Mouse (Mus musculus) midbrain, embryonic 12.5 days (tissue): ENCODE results near the gene Lmcd1. TPM values are rescaled to one million over a fixed set of nuclear protein-coding genes. Genes with fewer than 3 reads are reported as not detected.

Source experiments
- ATAC-seq: fragments of 200-750 bp; cut with Nextera tagmentation; 2 replicates; pipeline ENCODE4 v1.8.0; 2017; ENCODE audit warnings: low read depth, moderate TSS enrichment, moderate library complexity; ENCODE audit not compliant: low FRiP score
- H3K27ac ChIP-seq: fragments of 300-500 bp; sonication (generic); replicated peaks from 2 replicates; pipeline ENCODE4 v1.5.1; 2016; ENCODE audit warnings: mild to moderate bottlenecking
- H3K27me3 ChIP-seq: fragments of 300-500 bp; sonication (generic); 2 replicates; pipeline ENCODE4 v1.6.1; 2016; ENCODE audit warnings: mild to moderate bottlenecking
- H3K36me3 ChIP-seq: fragments of 300-500 bp; sonication (generic); 2 replicates; pipeline ENCODE4 v1.6.1; 2016
- H3K4me1 ChIP-seq: fragments of 300-500 bp; sonication (generic); 2 replicates; pipeline ENCODE4 v1.6.1; 2016
- H3K4me2 ChIP-seq: fragments of 300-500 bp; sonication (generic); replicated peaks from 2 replicates; pipeline ENCODE4 v1.6.1; 2016; ENCODE audit warnings: mild to moderate bottlenecking, moderate library complexity
- H3K4me3 ChIP-seq: fragments of 300-500 bp; sonication (generic); 2 replicates; pipeline ENCODE4 v1.5.1; 2016; ENCODE audit warnings: mild to moderate bottlenecking
- H3K9ac ChIP-seq: fragments of 300-500 bp; sonication (generic); replicated peaks from 2 replicates; pipeline ENCODE4 v1.6.1; 2016; ENCODE audit warnings: mild to moderate bottlenecking, moderate library complexity
- H3K9me3 ChIP-seq: fragments of 300-500 bp; sonication (generic); 2 replicates; pipeline ENCODE4 v1.6.1; 2016; ENCODE audit warnings: mild to moderate bottlenecking
- WGBS: fragments of 180-500 bp; shearing (Covaris S2); methylation state at CpG from one replicate; pipeline ENCODE4 v1.1.7; 2016; 5-methylcytosine and 5-hydroxymethylcytosine counted together
- polyA plus RNA-seq: library from polyadenylated mRNA; unstranded; fragments of >200 nt; fragmentation: Nextera tagmentation; extraction: Ambion mirVana; gene quantifications from 2 replicates; pipeline ENCODE4 v1.2.1, GENCODE M21; 2016

The Lmcd1 gene
- polyA plus RNA-seq, 1 experiment from 2014 or later: 9.7 TPM

DNA sequence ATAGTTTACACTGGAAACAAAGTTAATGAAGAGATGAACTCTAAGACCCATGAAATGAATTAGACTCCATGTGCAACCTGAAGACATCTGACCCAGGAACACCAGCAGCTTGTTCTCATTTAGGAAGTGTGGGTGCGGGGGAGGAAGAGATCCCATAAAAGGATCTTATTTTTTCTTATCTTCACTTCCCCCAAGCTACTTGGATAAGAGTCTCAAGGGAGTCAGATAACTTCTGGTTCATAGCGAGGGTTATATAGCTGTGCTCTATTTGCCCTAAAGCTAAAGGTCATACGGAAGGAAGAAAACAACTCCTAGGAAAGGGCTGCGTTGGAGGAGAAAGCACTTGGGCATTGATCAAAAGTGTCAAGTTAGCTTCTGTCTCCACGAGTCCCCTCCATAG lies 19.8 kb downstream of the Lmcd1 start:
- ATAC-seq: no peak
- Histone ChIP-seq H3K4me1 (no peaks in the 10 kb centered on the region), H3K9ac (no peak overlapping the region), H3K27ac (no peak overlapping the region), H3K27me3 (no peaks in the 10 kb centered on the region), H3K4me2 (no peak overlapping the region), H3K9me3 (no peaks in the 10 kb centered on the region), H3K4me3 (no peak overlapping the region), H3K36me3 (no peaks in the 10 kb centered on the region)
- WGBS: 77% methylated on average over 5 of the region's 5 CpGs

DNA sequence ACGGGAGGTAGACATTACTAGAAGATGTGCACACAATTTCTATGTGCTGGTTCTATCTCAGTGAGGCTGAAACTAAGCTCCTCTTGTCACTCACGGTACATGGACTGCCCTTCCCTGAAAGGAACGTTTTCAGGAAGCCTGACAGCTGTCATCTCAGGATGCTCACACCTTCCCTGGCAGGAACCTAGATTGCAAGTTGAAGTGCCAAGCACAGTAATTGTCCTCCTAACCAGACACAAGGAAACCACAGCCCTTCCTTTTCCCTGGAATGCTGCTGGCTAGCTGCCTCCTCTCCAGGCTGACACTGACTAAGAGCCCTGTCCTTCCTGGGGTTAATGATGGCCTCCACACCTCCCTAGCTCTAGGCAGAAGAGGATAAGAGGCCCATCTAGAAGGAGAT lies 21.7 kb downstream of the Lmcd1 start:
- no peak overlapping the region for H3K27ac ChIP-seq
- no peak overlapping the region for H3K9ac ChIP-seq
- no peaks in the 10 kb centered on the region for H3K27me3 ChIP-seq
- no peak for ATAC-seq
- H3K36me3 ChIP-seq: no peaks in the 10 kb centered on the region
- no peaks in the 10 kb centered on the region for H3K4me1 ChIP-seq
- H3K4me2 ChIP-seq: no peak overlapping the region
- no peak overlapping the region for H3K4me3 ChIP-seq
- WGBS: 75% methylated on average over 3 of the region's 3 CpGs
- H3K9me3 ChIP-seq: no peaks in the 10 kb centered on the region

DNA sequence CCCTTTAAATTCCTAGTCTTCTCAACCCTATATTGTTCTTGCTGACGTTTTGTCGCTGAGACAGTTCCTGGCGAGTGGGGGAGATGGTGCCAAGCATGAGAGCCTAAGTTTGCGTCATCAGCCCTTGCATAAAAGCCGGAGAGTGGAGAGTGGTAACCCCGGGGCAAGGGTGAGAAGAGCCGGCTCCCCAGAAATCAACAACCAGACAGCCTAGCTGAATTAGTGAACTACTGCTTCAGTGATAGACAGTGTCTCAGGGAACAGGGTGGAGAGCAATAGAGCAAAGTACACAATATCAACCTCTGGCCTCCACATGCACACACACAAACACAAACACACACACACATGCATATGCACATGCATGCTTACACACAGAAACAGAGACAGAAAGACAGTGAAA lies 26.6 kb downstream of the Lmcd1 start:
- Histone ChIP-seq H3K36me3 (no peaks in the 10 kb centered on the region), H3K27ac (no peak overlapping the region), H3K27me3 (no peaks in the 10 kb centered on the region), H3K4me1 (no peaks in the 10 kb centered on the region), H3K9ac (no peak overlapping the region), H3K9me3 (no peaks in the 10 kb centered on the region), H3K4me2 (no peak overlapping the region), H3K4me3 (no peak overlapping the region)
- WGBS: 89% methylated on average over 7 of the region's 7 CpGs
- no peak for ATAC-seq

DNA sequence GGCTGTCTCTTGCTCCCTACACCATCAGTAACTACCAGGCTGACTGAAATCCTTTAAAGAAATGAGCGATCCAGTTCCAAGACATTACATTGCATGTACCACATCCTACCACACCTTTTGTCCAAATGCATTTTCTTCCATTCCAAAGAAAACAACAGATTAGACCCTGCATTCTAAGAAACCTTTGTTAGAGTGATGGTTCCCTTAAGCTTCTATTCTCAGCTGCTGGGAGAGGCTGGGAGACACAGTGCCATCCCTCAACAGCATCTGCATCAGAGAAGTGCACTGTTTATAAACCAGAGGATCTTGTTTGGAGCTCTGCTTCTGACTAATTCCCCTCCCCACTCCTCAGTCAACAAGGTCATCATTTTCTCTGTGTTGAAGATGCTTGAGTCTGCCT lies 27.1 kb downstream of the Lmcd1 start:
- H3K27ac ChIP-seq: no peak overlapping the region
- H3K9me3 ChIP-seq: no peaks in the 10 kb centered on the region
- no peaks in the 10 kb centered on the region for H3K27me3 ChIP-seq
- no peaks in the 10 kb centered on the region for H3K36me3 ChIP-seq
- no peak overlapping the region for H3K4me2 ChIP-seq
- ATAC-seq: no peak
- WGBS: 77% methylated on average over 1 of the region's 1 CpGs
- no peak overlapping the region for H3K9ac ChIP-seq
- no peaks in the 10 kb centered on the region for H3K4me1 ChIP-seq
- no peak overlapping the region for H3K4me3 ChIP-seq

DNA sequence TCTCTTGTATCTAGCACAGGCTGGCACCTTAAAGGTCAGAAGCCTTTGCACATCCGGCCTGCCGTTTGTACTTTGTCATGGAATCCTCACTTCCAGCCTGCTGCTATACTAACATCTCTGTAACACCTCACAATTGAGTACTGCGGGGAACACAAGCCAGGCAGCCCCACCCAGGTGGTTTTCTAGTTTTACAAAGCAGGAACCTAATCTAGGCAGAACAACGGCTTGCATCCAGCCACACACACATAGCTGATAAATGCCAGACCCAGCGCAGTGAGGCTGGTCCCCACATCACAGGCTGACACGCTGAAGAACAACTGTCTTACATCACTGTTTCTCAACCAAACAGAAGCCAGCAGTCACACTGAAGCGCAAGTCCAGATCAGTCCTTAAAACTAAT lies 28.7 kb downstream of the Lmcd1 start:
- ATAC-seq: no peak
- no peak overlapping the region for H3K4me2 ChIP-seq
- 69% methylated on average over 7 of the region's 7 CpGs for WGBS

DNA sequence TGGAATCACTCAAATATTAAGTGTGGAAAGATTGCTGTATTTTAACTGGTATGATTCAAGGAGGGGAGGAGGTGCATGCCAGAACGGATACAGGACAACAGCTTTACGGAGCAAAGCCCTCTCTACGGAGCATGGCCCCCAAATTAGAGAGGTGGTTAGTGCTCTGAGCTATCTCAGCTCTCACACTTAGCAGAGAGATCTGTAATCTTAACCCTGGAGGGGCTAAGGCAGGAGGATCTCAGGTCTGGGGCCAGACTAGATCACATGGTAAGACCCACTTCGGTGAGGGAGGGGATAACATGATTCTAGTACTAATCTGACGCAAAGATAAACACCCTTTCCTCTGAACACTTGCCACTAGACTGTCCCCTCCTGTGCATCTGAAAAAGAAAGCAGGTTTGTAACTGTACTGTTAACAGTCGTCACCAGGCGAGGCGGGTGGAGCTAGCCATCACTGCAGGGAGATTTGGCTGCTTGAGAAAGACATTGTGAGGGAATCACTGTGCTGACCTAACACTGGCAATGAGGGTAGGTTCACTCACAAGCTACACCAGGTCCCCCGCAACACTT lies 29.3 kb downstream of the Lmcd1 start:
- Histone ChIP-seq H3K4me2 (no peak overlapping the region), H3K9ac (no peak overlapping the region), H3K4me3 (no peak overlapping the region), H3K27ac (no peak overlapping the region), H3K27me3 (no peaks in the 10 kb centered on the region), H3K4me1 (no peaks in the 10 kb centered on the region), H3K9me3 (no peaks in the 10 kb centered on the region), H3K36me3 (no peaks in the 10 kb centered on the region)
- 89% methylated on average over 9 of the region's 9 CpGs for WGBS
- ATAC-seq: 0 out of 2 replicates have a peak, but pooled peaks have one; percentile 16

More for the DNA sequence above, 28.7 kb downstream of the Lmcd1 start:
- Histone ChIP-seq H3K4me3 (no peak overlapping the region), H3K9me3 (no peaks in the 10 kb centered on the region), H3K4me1 (no peaks in the 10 kb centered on the region), H3K27ac (no peak overlapping the region), H3K27me3 (no peaks in the 10 kb centered on the region), H3K9ac (no peak overlapping the region), H3K36me3 (no peaks in the 10 kb centered on the region)

DNA sequence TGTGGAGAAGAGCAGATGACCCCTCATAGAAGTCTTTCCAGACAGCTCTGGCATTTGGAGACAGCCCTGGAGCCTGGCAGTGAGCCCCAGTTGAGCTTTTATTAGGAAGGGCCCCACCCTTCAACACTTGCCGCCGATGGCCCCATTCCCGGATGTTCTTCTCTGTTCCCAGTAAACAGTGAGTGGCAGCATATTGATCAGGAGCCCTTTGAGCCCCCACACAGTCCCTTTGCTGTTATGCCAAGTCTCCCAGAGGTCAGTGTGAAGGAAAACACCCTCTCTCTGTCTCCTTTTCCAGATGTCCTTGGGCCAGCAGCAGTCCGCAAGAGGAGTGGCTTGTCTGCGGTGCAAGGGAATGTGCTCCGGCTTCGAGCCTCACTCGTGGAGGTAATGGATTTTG lies 31.2 kb downstream of the Lmcd1 start:
- no peak overlapping the region for H3K4me2 ChIP-seq
- no peak for ATAC-seq
- no peaks in the 10 kb centered on the region for H3K4me1 ChIP-seq
- H3K27ac ChIP-seq: no peak overlapping the region
- H3K4me3 ChIP-seq: no peak overlapping the region
- no peaks in the 10 kb centered on the region for H3K9me3 ChIP-seq
- 76% methylated on average over 8 of the region's 8 CpGs for WGBS
- no peak overlapping the region for H3K9ac ChIP-seq
- H3K27me3 ChIP-seq: no peaks in the 10 kb centered on the region
- H3K36me3 ChIP-seq: no peaks in the 10 kb centered on the region

DNA sequence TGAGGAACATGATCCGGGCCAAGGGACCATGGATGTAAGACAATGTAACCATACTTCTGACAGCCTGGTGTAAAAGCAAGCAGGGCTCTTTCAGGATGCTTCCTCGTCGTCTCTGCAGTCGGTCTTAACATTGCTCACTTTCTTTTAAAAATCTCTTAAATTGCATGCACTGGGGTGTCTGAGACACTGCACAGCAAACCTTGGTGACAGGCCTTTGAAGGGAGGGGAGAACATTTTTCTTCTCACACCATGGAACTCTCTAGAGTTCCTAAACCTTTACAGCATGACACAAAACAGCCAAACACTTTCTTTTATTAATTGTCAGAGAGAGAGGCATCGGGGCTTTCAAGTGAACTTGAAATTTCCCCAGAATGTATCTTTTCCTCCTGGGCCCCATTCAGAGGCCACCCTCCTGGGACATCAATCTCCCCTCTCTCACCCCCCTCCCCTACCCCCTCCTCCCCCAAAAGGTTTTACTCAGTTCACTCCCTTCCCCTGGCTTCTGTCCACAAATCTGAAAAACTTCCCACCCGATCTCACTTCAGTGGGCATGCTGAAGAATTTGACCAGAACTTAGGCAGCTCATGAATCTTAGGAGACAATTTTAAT lies 35.9 kb downstream of the Lmcd1 start:
- no peak for ATAC-seq
- Histone ChIP-seq H3K4me2 (no peak overlapping the region), H3K9me3 (no peaks in the 10 kb centered on the region), H3K9ac (no peak overlapping the region), H3K27me3 (no peaks in the 10 kb centered on the region), H3K4me1 (no peaks in the 10 kb centered on the region), H3K36me3 (no peaks in the 10 kb centered on the region), H3K27ac (no peak overlapping the region), H3K4me3 (no peak overlapping the region)
- WGBS: 76% methylated on average over 6 of the region's 6 CpGs

DNA sequence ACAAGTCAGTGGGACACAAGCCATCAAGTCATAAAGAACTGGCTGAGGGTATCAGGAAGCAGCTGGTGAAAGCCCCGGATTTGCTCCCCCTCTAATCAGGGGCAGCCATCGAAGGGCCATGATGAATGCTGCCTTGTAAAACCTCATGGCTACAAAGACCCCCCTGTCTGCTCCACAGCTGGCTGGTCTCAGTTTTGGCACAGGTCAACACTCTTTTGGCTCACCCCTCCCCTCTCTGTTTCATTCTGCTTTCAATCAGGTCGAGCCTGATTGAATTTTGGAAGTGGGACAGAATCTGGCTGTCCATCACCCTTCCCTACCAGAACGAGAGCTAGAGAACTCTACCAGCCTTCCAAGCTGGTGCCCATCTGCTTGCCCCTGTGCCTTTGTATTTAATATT lies 37.8 kb downstream of the Lmcd1 start:
- H3K4me1 ChIP-seq: no peaks in the 10 kb centered on the region
- no peaks in the 10 kb centered on the region for H3K36me3 ChIP-seq
- H3K9me3 ChIP-seq: no peaks in the 10 kb centered on the region
- ATAC-seq: no peak
- H3K27ac ChIP-seq: no peak overlapping the region
- no peak overlapping the region for H3K9ac ChIP-seq
- 50% methylated on average over 4 of the region's 4 CpGs for WGBS
- no peak overlapping the region for H3K4me3 ChIP-seq
- H3K27me3 ChIP-seq: no peaks in the 10 kb centered on the region
- H3K4me2 ChIP-seq: no peak overlapping the region

DNA sequence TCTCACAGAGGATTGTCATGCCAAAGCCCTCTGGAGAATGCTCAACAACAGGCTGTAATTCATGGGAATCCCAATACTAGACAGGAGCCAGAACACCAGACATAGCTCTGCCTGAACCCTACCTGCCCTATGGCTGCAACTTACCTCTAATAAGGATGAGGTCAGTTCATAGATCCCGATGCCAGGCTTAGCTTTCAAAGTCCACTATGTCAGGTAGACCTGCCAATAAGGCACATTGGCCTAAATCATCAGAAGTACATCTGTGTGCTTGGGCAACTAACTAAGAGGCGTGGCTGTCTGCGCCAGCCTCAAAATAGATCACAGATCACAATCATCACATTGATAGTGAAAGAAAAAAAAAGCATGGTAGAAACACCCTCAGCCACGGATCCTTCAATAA lies 45.9 kb downstream of the Lmcd1 start:
- H3K4me1 ChIP-seq: no peaks in the 10 kb centered on the region
- no peaks in the 10 kb centered on the region for H3K27me3 ChIP-seq
- H3K4me2 ChIP-seq: no peak overlapping the region
- ATAC-seq: no peak
- H3K36me3 ChIP-seq: no peaks in the 10 kb centered on the region
- no peak overlapping the region for H3K27ac ChIP-seq
- no peak overlapping the region for H3K9ac ChIP-seq
- H3K9me3 ChIP-seq: no peaks in the 10 kb centered on the region
- H3K4me3 ChIP-seq: no peak overlapping the region
- 89% methylated on average over 4 of the region's 4 CpGs for WGBS

DNA sequence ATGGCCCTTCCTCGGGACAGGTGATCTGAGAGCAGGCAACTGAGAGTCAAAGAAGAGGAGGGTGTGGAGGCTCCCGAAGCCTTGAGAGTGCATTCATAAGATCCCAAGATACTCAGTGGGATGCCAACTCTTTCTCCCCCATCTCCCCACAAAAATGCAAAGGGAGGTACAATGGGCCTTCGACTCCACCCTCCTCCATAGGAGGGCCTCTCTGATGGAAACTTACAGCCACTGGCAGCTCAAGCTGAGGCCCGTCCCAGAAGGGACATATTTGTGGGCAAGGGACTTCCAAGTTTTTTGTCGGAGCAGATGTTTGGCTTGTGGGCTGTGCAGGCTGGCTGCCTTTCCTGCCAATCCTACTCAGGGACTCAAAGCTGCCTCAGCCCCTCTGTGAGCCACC lies 47.1 kb downstream of the Lmcd1 start:
- Histone ChIP-seq H3K4me2 (no peak overlapping the region), H3K9ac (no peak overlapping the region), H3K36me3 (no peaks in the 10 kb centered on the region), H3K27ac (no peak overlapping the region), H3K4me3 (no peak overlapping the region), H3K9me3 (no peaks in the 10 kb centered on the region), H3K27me3 (no peaks in the 10 kb centered on the region), H3K4me1 (no peaks in the 10 kb centered on the region)
- 51% methylated on average over 5 of the region's 5 CpGs for WGBS
- ATAC-seq: no peak

DNA sequence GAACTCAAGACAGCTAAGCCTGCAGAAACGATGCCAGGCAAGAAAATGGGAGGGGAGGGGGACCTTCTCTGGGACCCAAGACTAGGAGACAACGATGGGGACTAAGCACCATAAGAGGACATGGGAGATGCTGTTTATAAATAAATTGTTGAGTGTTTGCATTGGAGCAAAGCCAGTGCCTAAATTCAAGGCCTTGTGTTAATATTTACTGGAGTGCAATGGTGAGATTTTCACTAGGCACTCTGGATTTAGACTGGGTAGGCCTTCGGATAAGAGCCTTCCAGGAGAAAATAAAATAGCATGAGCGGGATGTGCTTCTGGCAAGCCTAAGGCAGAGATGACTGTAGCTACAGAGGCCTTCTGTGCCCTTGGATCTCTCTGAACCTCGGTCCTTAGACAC lies 49.4 kb downstream of the Lmcd1 start:
- Histone ChIP-seq H3K27me3 (no peaks in the 10 kb centered on the region), H3K4me2 (no peak overlapping the region), H3K36me3 (no peaks in the 10 kb centered on the region), H3K9me3 (no peaks in the 10 kb centered on the region), H3K27ac (no peak overlapping the region), H3K4me3 (no peak overlapping the region), H3K4me1 (no peaks in the 10 kb centered on the region), H3K9ac (no peak overlapping the region)
- 88% methylated on average over 5 of the region's 5 CpGs for WGBS
- ATAC-seq: no peak

DNA sequence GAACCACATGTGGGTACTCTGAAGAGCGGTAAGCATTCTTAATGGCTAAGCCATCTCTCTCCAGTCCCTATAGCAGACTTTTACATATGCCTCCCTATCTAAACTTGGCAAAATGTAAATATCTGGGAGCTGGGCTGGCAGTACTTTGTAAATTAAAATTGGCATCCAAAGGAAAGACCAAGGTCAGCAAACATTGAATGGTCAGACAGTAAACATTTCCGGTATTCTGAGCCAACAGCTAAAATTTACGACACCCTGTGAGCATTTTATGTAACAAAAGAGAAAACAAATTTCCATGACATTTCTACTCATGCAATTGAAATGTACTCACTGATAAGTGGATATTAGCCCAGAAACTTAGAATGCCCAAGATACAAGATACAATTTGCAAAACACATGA lies 51.7 kb downstream of the Lmcd1 start:
- Histone ChIP-seq H3K9ac (no peak overlapping the region), H3K4me2 (no peak overlapping the region), H3K9me3 (no peaks in the 10 kb centered on the region), H3K27me3 (no peaks in the 10 kb centered on the region), H3K4me3 (no peak overlapping the region), H3K4me1 (no peaks in the 10 kb centered on the region), H3K36me3 (no peaks in the 10 kb centered on the region), H3K27ac (no peak overlapping the region)
- no peak for ATAC-seq
- 94% methylated on average over 3 of the region's 3 CpGs for WGBS
